Mouse (Mus musculus) layer of hippocampus, postnatal 25 days (tissue): Measurements from ENCODE around the gene Cma2. TPM values are rescaled to one million over a fixed set of nuclear protein-coding genes. Genes with fewer than 3 reads are reported as not detected.
"Not testable (repeated sequence)": the region's sequence is repeated elsewhere in the genome, so short reads cannot be mapped to it uniquely, and the experiment has no call there.

ENCODE experiments used
- DNase-seq, 2 experiments: peaks; one replicate each; pipeline ENCODE4 v3.0.0; 2022; ENCODE audit warnings: mixed read lengths in 2 of 2, low spot score in 1 of 2; ENCODE audit errors: extremely low spot score in 1 of 2
- total RNA-seq, 2 experiments: library from RNA; stranded (reverse); gene quantifications; 2 replicates each; pipeline ENCODE4 v1.2.3; 2021

Cma2 gene
- total RNA-seq: not detected

DNA sequence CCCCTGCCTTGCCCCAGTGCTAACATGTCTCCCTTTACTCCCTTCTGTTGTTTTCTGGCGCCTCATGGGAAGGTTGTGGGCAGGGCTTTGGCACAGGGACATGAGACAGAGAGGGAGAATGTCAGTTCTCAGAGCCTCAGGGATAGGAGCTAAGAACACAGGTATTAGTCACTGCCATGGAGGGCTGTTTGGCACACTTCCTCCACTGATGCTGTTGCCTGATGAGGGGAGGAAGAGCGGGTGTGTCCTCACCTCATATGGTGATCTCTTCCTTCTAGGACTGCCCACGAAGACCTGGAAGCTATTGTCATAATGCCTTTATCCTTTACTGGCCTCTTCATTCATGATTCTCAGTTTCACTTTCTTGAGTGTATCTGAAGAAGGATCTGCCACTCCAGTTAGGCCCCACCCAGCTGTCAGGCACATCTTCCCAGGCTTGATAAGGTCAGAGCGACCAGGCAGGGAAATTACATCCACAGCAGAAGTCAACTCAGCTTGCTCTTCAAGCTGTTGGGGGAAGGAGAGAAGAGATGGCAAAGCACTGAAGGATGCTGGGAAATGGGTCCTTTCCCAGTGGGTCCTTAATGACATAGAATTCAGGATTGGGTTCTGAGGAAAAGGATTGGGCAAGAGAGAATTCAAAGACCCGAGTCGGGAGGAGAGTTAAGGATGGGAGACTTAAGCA lies at the start of gene Cma2:
Cma2 (plus strand) TSS at position 635 of the 685 bp plus-strand sequence.
- DNase-seq: no peak

DNA sequence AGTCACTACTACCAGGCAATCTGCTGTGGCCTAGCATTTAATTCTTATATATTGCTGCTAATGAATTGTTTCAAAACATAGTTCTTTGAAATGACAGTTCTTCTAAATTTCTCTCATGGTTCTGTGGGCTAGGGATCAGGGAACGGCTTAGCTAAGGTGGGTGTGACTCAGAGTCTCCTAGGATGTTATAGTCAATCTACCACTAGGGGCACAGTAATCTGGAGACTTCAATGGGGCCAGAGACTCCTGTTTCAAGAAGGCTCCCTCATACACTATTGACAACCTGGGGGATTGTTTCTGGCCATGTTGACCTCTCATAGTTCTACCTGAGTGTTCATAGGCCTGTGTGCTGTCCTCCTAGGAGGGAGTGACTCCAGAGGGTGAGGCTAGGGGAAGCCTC lies 45.3 kb upstream of the Cma2 start:
- DNase-seq: no peak

DNA sequence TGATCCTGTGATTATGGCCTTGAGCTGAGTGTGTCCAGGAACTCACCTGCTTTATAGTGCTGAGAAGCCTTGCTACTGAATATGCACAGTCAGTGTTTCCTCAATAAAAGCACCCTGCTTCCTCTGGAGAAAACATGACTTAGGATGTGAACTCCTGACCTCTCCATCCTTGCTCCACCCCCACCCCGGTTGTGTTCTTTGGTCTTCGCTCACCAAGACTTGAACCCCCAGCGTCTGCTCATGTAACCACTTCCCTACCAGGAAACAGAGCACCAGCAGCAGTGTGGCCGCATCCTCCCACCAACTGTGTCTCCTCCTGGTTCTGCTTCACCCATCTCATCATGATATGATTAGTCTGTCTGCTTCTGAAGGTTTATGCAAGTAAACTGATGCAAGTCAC lies 37.4 kb upstream of the Cma2 start:
- no peak for DNase-seq

DNA sequence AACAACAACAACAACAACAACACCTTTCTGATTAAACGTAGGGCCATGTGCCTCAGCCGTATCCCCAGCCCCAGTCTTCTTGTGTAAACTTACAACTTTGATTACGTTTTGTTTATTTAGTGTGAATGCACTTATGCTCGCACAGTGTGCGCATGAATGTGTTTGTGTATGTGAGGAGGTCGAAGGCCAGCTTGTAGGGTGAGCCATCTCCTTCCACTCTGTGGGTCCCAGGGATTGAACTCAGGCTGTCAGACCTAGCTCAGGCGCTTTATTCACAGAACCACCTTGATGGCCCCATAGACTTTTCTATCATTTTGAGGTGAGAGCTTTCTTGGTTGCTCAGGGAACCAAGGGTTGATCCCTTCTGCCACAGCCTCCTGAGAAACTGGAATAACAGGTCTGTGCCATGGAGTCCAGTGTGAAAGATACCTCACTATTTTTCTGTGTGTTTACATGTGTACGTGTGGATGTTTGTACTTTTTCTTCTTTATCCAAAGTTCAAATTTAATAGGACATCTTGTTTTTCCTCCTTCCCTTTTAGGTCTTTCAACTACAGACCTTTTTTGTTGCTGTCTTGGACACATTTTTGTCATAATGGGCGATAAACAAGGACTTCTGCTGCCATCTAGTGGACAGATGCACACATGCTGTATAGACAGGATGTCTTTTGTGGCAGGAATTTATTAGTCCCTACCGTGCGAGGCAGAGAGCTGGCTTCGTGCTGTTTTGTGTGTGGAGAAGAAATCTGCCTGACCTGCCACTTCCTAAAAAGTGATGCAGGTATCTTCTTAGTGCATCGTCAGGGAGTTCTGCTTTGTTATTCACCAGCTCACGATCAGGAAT lies 32.3 kb upstream of the Cma2 start:
- DNase-seq: peak in 1 of 2 experiments; percentile 65

- no peak for DNase-seq
Observed at GRCm38 (mm10) chr14:55922475-55923232, 28.1 kb upstream of the Cma2 start.

- DNase-seq: no peak
Observed at GRCm38 (mm10) chr14:55926847-55927246, 23.9 kb upstream of the Cma2 start.

DNA sequence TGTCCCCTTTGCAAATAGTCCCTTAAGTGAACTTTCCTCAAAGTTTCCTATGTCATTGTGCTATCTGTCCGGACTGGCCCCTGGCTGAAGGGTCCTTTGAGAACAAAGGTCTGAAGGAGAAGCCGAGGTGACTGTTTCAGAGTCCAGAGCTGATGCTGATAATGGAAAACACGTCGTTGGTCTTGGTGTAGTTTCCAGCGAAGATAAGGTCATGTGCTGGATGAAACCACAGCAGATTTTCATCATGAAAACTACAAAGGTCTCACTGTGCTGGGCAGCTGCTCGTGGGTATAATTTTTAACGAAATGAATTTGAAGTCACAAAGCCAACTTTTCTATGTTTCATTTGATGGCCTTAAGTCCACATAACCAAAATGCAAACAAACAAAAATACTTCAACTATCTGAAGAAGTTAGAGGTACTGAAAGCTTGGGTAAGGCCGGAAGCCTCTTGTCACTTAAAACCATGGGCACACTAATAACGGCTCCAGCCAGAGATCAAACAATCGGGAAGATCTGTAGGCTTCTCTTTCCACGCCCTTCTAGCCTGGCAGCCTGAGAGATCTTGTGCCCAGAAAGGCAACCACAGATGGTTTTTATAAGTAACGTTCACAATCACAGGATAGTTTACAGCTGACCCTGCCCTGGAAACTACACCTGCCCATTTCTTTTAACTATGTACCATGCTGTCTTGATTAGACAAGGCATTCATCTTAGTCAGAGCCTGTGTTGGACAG lies 21.4 kb upstream of the Cma2 start:
- no peak for DNase-seq

GRCm38 (mm10) chr14:55933586-55933985 lies 17.2 kb upstream of the Cma2 start:
- DNase-seq: no peak

DNA sequence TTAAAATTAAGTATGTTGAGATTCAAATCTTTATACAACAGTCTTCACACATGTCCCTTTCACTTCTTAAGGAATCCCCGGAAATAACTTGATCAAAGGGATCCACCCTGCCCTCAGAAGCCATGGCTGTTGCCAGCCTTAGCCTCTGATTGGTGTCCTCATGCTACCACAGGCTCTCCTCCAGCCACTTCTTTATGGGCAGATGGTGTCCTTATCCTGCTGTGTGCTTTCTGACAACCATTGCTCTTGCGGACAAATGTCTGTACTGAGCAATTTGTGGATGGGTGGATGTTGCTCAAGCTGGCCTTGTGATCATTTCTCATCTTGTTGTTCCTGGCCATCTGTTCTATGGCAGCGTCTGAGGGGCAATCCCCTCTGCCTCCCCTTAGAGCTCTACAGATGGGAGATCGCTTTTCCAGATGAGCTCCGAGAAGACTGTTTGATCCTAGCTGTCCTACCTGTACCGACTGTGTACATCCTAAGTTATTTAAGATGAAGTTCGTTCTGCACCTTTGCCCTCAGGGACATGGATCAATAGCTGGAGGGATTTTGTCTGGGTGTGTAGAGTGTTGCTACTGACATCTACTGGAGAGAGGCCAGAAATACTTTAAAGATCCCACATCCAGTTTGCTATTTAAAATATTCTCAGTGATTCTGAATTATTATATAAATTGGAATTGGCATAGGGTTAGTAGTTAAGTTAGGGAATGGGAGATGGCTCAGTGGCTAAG lies 10.5 kb upstream of the Cma2 start:
- DNase-seq: no peak

DNA sequence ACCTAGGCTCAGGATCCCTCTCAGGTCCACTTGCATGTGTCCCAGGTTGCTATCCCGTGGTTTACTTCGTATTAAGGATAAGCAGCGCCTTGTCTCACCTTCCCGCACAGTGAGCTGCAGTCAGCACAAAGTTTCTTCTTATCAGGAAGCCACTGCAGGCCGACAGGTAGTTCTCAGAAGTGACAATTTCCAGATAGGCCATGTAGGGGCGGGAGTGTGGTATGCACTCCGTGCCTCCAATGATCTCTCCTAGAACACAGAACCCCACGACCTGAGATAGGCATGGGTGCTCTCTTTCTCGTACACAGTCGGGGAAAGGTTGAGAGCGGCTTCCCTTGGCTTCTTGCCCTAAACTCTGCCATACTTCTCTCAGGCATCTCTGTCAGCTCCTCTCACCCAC lies 7.2 kb upstream of the Cma2 start:
- no peak for DNase-seq

DNA sequence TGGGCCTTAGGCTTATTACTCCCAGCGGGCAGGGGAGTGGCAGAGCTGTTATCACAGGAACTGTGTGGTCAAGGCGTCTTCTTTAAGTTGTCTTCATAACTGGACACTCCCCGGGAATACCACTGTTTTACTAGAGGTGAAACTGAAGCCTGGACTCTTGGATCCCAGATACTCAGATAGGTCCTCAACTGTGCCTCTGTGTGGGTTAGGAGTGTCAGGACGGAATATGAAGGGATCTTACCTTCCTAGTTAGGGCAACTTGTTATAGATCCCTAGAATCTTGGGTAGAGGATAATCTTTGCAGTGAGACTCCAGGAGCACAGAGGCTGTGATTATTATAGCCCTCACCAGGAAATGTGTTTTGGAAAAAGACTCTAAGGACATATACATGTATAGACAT lies 6.2 kb upstream of the Cma2 start, which contains the start of gene Cma1:
Cma1 (minus strand) TSS at position 101 of the 400 bp plus-strand sequence.
- DNase-seq: no peak

DNA sequence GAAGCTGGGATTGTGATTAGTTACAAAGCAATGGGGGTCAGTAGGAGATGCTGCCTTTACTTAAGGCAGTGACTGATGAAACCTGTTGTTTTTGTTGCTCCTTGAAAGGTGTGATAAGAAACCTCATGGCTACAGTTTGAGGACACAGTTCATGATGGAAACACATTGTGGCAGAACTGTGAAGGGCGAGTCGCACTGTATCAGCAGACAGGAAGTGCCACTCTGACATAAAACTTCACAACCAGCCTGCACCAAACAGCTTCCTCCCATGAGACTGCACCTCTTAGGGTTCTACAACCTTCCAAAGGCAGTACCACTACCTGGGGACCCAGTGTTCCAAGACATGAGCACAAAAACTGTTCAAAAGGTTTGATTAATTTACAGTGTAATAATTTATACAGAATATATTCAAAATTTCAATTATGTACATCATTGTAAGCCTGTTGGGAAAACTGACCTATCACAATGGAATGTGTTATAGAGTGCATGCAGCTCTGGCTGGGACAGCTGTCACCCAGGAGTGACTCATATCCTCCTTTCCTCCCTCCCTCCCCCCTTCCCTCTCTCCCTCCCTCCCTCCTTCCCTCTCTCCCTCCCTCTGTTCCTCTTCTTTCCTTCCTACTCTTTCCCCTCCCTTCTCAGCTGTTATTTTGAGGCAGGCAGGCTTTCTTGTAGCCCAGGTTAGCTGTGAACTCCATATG lies 4.4 kb upstream of the Cma2 start:
- DNase-seq: no peak

- DNase-seq: no peak
Observed at GRCm38 (mm10) chr14:55963263-55963662, 12.5 kb downstream of the Cma2 start.

- not testable (repeated sequence) for DNase-seq
Observed at GRCm38 (mm10) chr14:55963900-55964299, 13.1 kb downstream of the Cma2 start.

DNA sequence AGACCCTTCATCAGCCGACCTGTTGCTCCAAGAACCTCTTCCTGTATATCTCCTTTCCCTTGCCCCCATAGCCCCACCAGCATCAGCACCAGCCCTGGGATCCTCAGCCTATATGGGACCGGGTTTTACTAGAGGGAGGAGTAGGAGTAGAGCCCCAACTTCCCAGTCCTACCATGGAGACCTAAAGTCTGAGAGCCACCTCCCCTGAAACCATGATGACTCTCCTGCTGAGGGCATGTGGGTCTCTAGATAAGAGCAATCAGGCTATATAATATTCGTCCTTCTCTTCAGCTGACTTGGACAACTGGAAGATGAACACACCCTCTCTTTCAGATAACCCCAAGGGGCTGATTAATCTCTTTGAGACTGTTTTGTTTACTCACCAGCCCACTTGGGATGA lies 36.7 kb downstream of the Cma2 start:
- not testable (repeated sequence) for DNase-seq

GRCm38 (mm10) chr14:56013147-56013546 lies 62.4 kb downstream of the Cma2 start:
- no peak for DNase-seq

DNA sequence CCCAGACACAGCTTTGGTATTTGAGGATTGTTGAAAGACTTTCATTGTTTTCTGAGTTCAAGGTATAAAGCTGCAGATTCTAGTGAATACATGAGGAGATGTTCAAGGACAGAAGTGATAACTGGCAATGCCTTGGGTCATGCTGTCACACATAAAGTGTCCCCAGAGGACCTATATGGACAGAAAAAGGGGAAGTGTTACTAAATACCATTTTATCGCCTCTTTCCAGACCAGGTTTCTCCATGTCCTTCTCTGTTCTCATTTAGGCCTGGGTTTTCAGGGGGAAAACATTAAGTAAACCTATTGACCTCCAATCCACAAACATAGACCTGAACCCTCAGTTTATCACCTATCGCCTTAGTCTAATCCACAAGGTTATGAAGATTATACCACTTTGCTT lies 63.1 kb downstream of the Cma2 start:
- DNase-seq: no peak

GRCm38 (mm10) chr14:56017671-56018070 lies 66.9 kb downstream of the Cma2 start, which contains the start of gene Mcpt1:
Gene Mcpt1 (plus strand): TSS chr14:56017971.
- not testable (repeated sequence) for DNase-seq

DNA sequence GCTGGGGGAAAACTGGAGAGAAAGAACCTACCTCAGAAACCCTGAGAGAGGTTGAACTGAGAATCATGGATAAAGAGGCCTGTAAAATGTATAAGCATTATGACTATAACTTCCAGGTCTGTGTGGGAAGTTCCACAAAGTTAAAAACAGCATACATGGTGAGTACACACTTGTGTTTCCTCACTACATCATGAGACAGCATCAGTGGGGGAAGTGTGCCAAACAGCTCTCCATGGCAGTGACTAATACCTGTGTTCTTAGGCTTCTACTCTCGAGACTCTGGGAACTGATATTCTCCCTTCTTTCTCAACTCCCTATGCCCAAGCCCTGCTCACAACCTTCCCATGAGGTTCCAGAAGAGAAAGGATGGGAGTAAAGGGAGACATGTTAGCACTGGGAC lies 68.7 kb downstream of the Cma2 start:
- DNase-seq: no peak
